Mouse (Mus musculus) heart, adult 11 months (tissue): ENCODE measurements around the gene Cga.
A peak's percentile ranks its signal among the peaks of the same experiment; 100 is the strongest.

Source experiments
- DNase-seq: peaks from one replicate; pipeline ENCODE4 v3.0.0; 2022

Cga gene

GRCm38 (mm10) chr4:34893479-34893878, at the start of gene Cga:
Gene Cga (plus strand): TSS chr4:34893779.
- peak; percentile 9 for DNase-seq

DNA sequence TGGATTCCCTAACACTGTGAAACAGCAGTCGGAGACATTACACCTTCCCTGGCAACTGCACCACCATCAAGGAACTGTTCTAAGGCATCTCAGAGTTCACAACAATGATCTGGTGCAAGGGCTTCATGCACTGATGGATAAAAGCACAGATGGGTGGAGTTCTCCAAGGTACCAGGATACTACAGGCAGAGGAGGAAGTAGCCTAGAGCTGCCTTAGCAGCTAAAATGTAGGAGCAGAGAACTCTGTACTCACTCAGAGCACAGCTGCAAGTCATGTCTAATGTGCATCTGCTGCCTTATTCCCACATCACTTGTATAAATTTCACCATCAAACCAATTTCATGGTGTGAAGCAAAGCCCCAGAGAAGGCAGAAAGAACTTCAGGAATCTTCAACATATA, 49.7 kb upstream of the Cga start:
- DNase-seq = no peak

- DNase-seq = peak; percentile 76
Measured at GRCm38 (mm10) chr4:34847679-34848309, 45.8 kb upstream of the Cga start.

DNA sequence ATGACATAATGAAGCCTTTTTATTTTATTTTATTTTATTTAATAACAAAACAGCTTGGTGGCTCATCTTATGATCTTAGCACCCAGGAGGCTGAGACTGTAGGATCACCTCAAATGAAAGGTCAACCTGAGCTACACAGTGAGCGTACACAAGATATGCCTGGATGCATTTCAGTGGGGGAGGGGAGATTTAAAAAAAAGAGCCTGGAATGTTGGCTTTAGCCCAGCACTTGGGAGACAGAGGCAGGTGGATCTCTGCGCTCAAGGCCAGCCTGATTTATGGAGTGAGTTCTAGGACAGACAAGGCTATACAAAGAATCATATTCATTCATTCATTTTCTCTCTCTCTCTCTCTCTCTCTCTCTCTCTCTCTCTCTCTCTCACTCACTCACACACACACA, 43.4 kb upstream of the Cga start:
- DNase-seq = no peak

GRCm38 (mm10) chr4:34852051-34852450, 41.5 kb upstream of the Cga start:
- peak; percentile 94 for DNase-seq

- DNase-seq = no peak
Measured at GRCm38 (mm10) chr4:34855966-34856365, 37.6 kb upstream of the Cga start.

DNA sequence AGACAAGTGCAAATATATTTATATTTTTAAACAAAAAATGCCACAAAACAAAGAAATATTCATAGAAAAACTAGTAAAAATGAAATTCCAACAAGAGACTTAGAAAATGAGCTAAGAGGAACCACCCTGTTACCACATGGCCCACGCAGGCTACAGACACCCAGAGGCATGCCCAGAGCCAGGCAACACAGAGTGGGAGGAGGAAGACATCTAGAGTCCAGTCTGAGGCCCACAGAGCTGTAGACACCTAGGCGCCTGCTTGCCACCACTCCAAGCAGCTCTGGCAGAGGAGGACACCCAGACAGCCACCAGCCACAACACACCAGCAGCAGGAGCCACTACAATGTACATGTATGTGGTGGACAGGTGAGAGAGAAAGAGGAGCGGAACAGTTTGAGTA, 34.7 kb upstream of the Cga start:
- peak; percentile 79 for DNase-seq

- DNase-seq = peak; percentile 85
Measured at GRCm38 (mm10) chr4:34859416-34859815, 34.2 kb upstream of the Cga start.

- DNase-seq = peak; percentile 67
Measured at GRCm38 (mm10) chr4:34861438-34861837, 32.1 kb upstream of the Cga start.

GRCm38 (mm10) chr4:34869813-34870212, 23.8 kb upstream of the Cga start:
- no peak for DNase-seq

GRCm38 (mm10) chr4:34872896-34873495, 20.6 kb upstream of the Cga start:
- DNase-seq = peak; percentile 91

GRCm38 (mm10) chr4:34874234-34874633, 19.3 kb upstream of the Cga start:
- peak; percentile 17 for DNase-seq

DNA sequence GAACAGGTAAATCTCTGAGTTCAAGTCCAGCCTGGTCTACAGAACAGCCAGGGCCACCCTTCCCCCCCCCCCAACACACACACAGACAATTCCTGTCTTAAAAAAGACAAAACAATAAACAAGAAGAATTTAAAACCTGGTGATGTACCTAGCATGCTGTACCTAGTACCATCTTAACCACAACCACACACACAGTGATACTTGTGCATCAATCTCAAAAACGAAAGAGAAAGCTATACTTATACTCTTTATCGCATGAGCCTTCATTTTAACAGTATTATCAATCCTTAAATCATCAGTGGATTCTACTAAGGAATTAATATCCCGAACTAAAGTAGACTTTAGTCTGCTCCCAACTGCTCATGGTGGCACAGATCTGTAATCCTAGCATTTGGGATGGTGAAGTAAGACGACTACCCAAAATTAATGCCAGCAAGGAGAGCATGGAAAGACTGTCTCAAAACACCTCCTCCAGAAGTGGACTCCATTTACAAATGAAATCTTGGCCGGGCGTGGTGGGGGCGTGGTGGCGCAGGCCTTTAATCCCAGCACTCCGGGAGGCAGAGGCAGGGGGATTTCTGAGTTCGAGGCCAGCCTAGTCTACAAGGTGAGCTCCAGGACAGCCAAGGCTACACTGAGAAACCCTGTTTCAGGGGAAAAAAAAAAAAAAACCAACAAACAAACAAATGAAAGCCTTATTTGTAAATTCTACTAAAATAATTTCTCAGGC, 12.5 kb upstream of the Cga start:
- peak; percentile 80 for DNase-seq

- DNase-seq = no peak
Measured at GRCm38 (mm10) chr4:34881851-34882250, 11.7 kb upstream of the Cga start.

GRCm38 (mm10) chr4:34882291-34882769, 11.2 kb upstream of the Cga start:
- DNase-seq = no peak

DNA sequence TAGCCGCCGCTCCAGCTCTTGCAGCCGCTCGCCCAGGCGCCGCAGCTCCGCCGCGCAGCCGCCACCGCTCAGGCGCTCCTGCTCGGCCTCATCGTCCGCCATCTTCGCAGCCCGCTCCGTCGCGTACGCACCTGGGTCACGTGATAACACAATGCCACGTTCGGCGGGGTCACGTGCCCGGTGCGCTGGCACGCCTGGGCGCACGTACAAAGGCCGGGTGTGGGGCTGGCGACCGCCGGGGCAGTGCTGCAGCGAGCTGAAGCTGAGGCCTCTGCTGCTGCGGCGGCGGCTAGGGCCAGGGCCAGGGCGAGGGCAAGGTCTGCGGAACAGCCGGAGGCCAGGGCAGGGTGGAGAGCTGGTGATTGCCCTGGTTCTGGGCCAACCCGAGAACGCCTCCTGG, 10.8 kb upstream of the Cga start, which contains the start of gene Zfp292:
TSS of gene Zfp292 (minus strand) at position 143 of the 400 bp plus-strand sequence.
- peak; percentile 99 for DNase-seq

DNA sequence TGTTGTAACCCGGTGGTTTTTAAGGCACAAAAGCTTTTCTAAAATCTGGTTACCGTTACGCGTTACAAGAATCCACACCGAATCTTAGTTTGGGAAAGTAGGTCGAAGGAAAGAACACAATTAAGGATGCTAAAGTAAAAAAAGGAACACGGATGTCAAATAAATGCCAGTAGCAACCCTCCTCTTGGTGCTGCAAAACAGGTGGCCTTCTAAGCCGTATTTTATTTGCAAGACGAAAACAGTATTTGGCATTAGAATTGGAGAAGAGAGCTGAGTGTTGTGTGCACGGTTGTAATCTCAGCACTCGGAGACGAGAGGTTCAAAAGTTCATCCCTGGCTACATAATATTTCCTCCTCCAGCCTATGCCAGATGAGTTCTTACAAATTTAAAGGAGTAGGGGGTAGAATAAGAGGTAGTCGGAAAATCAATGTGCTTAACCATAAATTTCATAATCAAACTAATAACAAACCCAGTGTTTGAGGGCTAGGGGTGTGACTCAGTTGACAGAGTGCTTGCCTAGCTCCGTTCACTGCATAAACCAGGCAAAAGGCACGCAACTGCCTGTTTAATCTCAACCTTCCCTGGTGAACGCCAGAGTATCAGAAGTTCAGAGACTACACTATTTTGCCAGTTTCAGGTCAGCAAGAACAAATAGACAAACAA, 10.1 kb upstream of the Cga start:
- peak; percentile 72 for DNase-seq

- DNase-seq = peak; percentile 69
Measured at GRCm38 (mm10) chr4:34885631-34886351, 7.8 kb upstream of the Cga start.

DNA sequence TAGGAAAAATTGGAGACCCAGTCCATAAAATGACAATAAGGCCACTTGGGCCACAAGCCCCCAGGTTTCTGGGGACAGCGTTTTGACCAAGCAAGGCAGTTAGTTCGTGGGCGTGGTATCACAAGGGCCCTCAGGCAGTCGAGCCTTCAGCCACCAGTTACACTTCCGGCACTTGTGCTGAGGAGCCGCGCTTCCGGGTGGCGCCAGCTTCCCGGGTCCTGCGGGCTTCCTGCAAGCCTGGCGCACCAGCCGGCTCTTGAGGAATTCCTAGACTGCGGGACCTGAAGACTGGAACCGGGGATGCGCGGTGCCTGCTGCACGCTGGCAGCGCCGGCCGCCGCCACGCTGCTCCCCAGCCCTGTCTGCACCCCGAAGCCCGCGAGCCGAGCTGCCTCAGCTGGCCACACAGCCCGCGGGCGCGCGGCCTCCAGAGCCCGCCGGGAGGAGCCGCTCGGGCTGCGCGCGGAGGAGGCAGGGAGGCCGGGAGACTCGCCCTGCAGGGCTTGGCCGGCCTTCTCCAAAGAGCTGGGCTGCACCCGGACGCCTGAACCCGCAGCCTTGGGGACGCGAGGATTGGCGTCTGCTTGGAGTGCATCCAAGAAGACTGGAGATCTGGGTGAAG, 7.0 kb upstream of the Cga start:
- DNase-seq = peak; percentile 99

DNA sequence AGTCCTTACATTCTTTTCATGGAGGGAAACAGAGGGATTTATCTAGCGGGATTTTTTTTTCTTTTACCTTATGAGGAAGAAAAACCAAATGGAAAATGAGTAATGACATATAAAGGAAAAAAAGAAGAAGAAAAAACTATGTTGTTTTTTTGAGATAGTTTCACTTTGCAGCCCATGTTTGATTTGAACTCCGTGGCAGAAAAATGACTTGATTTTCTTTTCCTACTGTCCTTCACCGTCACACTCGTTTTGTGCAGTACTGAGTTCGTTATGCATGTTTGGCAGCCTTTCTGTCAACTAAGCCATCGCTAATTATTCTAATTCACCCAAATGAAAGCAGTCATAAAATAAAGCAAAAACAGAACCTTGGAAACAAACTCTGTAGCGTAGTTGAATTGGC, 6.3 kb upstream of the Cga start:
- peak; percentile 41 for DNase-seq

DNA sequence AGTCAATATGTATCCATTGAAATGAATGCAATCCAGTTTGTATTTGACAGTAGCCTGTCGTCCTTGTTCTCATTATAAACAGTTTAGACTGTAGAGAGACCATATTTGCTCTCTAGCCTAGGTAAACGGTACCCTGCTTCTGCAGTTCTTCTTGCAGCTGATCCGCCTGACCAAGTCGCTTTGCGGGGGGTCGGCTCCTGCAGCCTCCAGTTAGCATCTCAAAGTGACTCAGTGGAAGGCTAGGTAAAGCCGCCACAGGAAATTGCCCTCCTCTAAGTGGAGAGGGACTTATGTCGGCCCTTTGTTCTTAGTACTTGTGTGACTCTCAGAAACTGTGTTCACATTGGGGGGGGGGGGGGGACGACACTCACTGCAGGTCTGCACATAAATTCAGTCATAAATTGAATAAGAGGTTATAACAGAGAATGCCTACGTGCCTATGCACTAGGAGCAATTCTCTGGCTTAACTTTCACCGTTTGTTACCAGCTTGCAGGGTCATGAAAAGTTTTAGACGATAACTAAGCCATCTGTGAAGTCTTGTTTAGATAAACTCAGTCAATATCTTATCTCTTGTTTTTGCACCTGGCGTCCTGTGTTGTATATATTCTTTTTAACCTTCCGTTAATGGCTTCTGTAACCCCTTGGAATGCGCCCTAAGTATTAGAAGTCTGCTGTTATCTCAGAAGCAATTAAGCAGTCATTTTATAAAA, 4.3 kb upstream of the Cga start:
- DNase-seq = peak; percentile 75

DNA sequence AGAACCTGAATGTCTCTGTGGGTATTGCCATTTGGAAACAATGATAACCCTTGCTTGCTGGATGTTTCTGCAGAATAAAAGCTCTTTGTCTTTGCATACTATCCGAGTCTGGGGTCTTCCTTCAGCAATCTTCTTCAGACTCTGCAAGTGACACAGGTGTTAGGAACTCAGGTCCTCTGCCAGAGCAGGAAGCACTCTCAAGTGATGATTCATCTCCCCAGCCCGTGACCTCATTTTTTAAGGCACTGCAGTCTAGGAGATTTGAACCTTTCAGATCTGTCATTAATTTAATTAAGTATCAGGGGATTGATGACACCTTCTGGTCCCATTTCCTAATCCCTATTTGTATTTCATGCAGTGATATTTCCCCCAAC, 3.8 kb upstream of the Cga start:
- DNase-seq = peak; percentile 24
